8 mouse cellular contexts compared by ENCODE assay signal in the genomic region with DNA sequence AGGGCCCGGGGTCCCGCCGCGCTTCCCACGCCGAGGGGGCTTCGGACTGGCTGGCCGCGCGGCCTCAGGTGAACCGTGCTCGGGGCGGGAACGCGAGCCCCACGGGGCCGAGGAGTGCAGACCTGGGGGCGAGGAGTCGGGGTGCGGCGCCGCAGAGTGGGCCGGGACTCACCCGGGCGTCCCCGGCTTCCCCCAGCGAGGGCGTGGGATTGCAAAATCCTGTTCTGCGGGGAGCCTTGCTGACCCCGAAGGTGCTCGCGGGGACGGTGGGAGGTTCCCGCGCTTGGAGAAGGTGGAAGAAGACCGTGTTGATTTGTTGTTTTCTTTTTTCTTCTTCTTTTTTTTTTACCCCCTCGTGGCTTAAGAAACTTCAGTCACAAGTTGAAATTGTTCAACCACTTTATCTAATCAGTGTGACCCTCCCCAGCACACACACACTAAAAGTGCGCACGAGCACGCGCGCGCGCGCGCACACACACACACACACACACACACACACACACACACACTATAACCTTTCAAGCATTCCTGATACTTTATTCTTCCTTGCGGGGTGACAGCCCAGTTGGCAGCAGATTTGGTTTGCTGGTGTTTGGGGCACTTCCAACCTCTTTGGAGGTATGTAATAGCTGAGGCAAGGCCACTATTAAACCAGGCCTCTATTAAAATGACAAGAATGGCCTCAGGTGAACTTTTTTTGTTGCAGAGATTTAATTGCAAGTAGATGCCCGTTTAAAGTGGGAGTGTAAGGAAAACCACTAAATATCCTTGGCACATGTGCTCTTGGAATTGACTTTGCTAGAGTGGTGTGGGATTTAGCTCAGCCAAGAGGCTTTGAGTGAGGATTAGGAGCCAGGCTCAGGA. TPM values are rescaled to one million over a fixed set of nuclear protein-coding genes. Genes with fewer than 3 reads are reported as not detected.
DNase-seq lines count a peak whose midpoint lies in the region; ATAC-seq lines count a peak whose summit lies in the region.

No protein-coding gene starts in this region.

- no peaks in the 10 kb centered on the region for H3K27me3 ChIP-seq in lung, embryonic 15.5 days

- H3K4me1 ChIP-seq in lung, embryonic 15.5 days: peaks cover 44% of the 10 kb centered on the region

- H3K9ac ChIP-seq in lung, embryonic 15.5 days: peak overlapping the region; percentile 77

- H3K27ac ChIP-seq in lung, embryonic 15.5 days: peak overlapping the region; percentile 73

- peak overlapping the region; percentile 63 for H3K4me2 ChIP-seq in lung, embryonic 15.5 days

- no peaks in the 10 kb centered on the region for H3K9me3 ChIP-seq in lung, embryonic 15.5 days

- peak; percentile 42 to 49 for DNase-seq in B cell, adult 2 months
- peak; percentile 67 for DNase-seq in NIH3T3 (ENCODE audit: low read depth)
- DNase-seq in cerebellum, postnatal 25 days: peak; percentile 35 to 57
- DNase-seq in gastrocnemius, postnatal 25 days: peak; percentile 62
- DNase-seq in kidney, adult 8-10 months: peak; percentile 52 to 59
- DNase-seq in retina, postnatal 1 day: peak; percentile 61
- DNase-seq in ovary, adult 18-20 months (ENCODE audit: low spot score): no peak

- under 1% methylated on average over 48 of the region's 48 CpGs for WGBS in lung, embryonic 15.5 days

- peak; percentile 12; the same call in 1 of the 2 replicates for ATAC-seq in lung, embryonic 15.5 days (ENCODE audit: borderline replicate concordance, extremely low read depth, low FRiP score, low TSS enrichment)

- H3K36me3 ChIP-seq in lung, embryonic 15.5 days: no peaks in the 10 kb centered on the region

- peak overlapping the region; percentile 66 for H3K4me3 ChIP-seq in lung, embryonic 15.5 days

RNA-seq across cellular contexts. Expression of a gene that starts 3.1 kb away (rescaled TPM):
- 10 to 100 TPM; 21.4 to 24.3 TPM for total RNA-seq in gastrocnemius, postnatal 25 days (2021)
- 106 and 109 TPM in 2 replicates for polyA plus RNA-seq in lung, embryonic 15.5 days (2015; fragmentation: Nextera tagmentation; extraction: Ambion mirVana)
